Mouse (Mus musculus) limb, embryonic 14.5 days (tissue): Measurements from ENCODE around the gene Foxj2. TPM values are rescaled to one million over a fixed set of nuclear protein-coding genes. Genes with fewer than 3 reads are reported as not detected.

Experiments used
- ATAC-seq: fragments of 200-750 bp; cut with Nextera tagmentation; 2 replicates; pipeline ENCODE4 v1.8.0; 2017; ENCODE audit warnings: low read depth, moderate number of reproducible peaks, moderate TSS enrichment; ENCODE audit not compliant: low FRiP score
- DNase-seq: peaks from one replicate; pipeline ENCODE4 v3.0.0-alpha.2; 2015; ENCODE audit warnings: low spot score
- H3K27ac ChIP-seq: fragments of 300-500 bp; sonication (generic); replicated peaks from 2 replicates; pipeline ENCODE4 v1.5.1; 2014; ENCODE audit warnings: low read depth, mild to moderate bottlenecking, low read length, moderate library complexity, mixed read lengths
- H3K27me3 ChIP-seq: fragments of 300-500 bp; sonication (generic); 2 replicates; pipeline ENCODE4 v1.6.1; 2014; ENCODE audit warnings: low read length, mixed read lengths; ENCODE audit not compliant: control insufficient read depth, insufficient read depth
- H3K36me3 ChIP-seq: fragments of 300-500 bp; sonication (generic); 2 replicates; pipeline ENCODE4 v1.6.1; 2014; ENCODE audit warnings: mild to moderate bottlenecking, low read length, moderate library complexity, mixed read lengths; ENCODE audit not compliant: control insufficient read depth, insufficient read depth
- H3K4me1 ChIP-seq: fragments of 300-500 bp; sonication (generic); 2 replicates; pipeline ENCODE4 v1.6.1; 2014; ENCODE audit warnings: antibody characterized with exemption, low read length, mixed read lengths; ENCODE audit not compliant: control insufficient read depth, insufficient read depth
- H3K4me2 ChIP-seq: fragments of 300-500 bp; sonication (generic); replicated peaks from 2 replicates; pipeline ENCODE4 v1.6.1; 2014; ENCODE audit warnings: low read depth, mild to moderate bottlenecking, low read length, moderate library complexity; ENCODE audit not compliant: severe bottlenecking
- H3K4me3 ChIP-seq: fragments of 300-500 bp; sonication (generic); replicated peaks from 2 replicates; pipeline ENCODE4 v1.5.1; 2014; ENCODE audit warnings: low read length
- H3K9ac ChIP-seq: fragments of 300-500 bp; sonication (generic); 2 replicates; pipeline ENCODE4 v1.6.1; 2014; ENCODE audit warnings: mild to moderate bottlenecking, low read depth, low read length, moderate library complexity; ENCODE audit not compliant: severe bottlenecking
- H3K9me3 ChIP-seq: fragments of 300-500 bp; sonication (generic); 2 replicates; pipeline ENCODE4 v1.6.1; 2016; ENCODE audit warnings: low read length; ENCODE audit not compliant: control insufficient read depth
- POLR2A ChIP-seq: fragments of 200-500 bp; IDR thresholded peaks from 2 replicates; pipeline ENCODE4 v1.8.0; 2012; ENCODE audit warnings: inconsistent platforms, mild to moderate bottlenecking, moderate library complexity, borderline replicate concordance; ENCODE audit not compliant: insufficient read depth, insufficient read length; ENCODE audit errors: extremely low read depth
- WGBS: fragments of 180-500 bp; shearing (Covaris S2); extraction: QIAGEN DNeasy Blood & Tissue Kit; methylation state at CpG from one replicate; pipeline ENCODE4 v1.1.7; 2014; 5-methylcytosine and 5-hydroxymethylcytosine counted together
- polyA plus RNA-seq, 2 experiments: library from polyadenylated mRNA; depleted of rRNA in 1 of 2; stranded (reverse) in 1 of 2; unstranded in 1 of 2; fragments of >200 nt; fragmentation: Nextera tagmentation in 1 of 2; extraction: Ambion mirVana in 1 of 2; gene quantifications; 2 replicates each; pipeline versions ENCODE4 v1.2.1 to v1.2.3; 2012 to 2014

Foxj2 gene
- polyA plus RNA-seq, 2 experiments: 9.3 to 13.4 TPM

GRCm38 (mm10) chr6:122779916-122780315 is 39.8 kb upstream of the Foxj2 start:
- Histone ChIP-seq H3K27ac (no peak overlapping the region), H3K9me3 (no peaks in the 10 kb centered on the region), H3K36me3 (no peaks in the 10 kb centered on the region), H3K4me1 (no peaks in the 10 kb centered on the region), H3K4me2 (no peak overlapping the region), H3K9ac (no peak overlapping the region), H3K4me3 (no peak overlapping the region), H3K27me3 (no peaks in the 10 kb centered on the region)
- ATAC-seq (no peak), DNase-seq (no peak)
- 38% methylated on average over 1 of the region's 1 CpGs for WGBS
- no peak for TF ChIP-seq POLR2A

GRCm38 (mm10) chr6:122781167-122781566 is 38.5 kb upstream of the Foxj2 start:
- ATAC-seq (no peak), DNase-seq (no peak)
- Histone ChIP-seq H3K4me3 (no peak overlapping the region), H3K9ac (no peak overlapping the region), H3K27ac (no peak overlapping the region), H3K36me3 (no peaks in the 10 kb centered on the region), H3K9me3 (no peaks in the 10 kb centered on the region), H3K4me2 (no peak overlapping the region), H3K4me1 (no peaks in the 10 kb centered on the region), H3K27me3 (no peaks in the 10 kb centered on the region)
- 77% methylated on average over 4 of the region's 4 CpGs for WGBS
- TF ChIP-seq POLR2A: no peak

- Histone ChIP-seq H3K36me3 (no peaks in the 10 kb centered on the region), H3K27ac (no peak overlapping the region), H3K4me3 (no peak overlapping the region), H3K4me2 (no peak overlapping the region), H3K9me3 (no peaks in the 10 kb centered on the region), H3K27me3 (no peaks in the 10 kb centered on the region), H3K4me1 (no peaks in the 10 kb centered on the region), H3K9ac (no peak overlapping the region)
- WGBS: 47% methylated on average over 3 of the region's 3 CpGs
- no peak for TF ChIP-seq POLR2A
- DNase-seq (no peak), ATAC-seq (no peak)
Measured at GRCm38 (mm10) chr6:122782164-122782563, 37.5 kb upstream of the Foxj2 start.

- Histone ChIP-seq H3K9ac (no peak overlapping the region), H3K4me3 (no peak overlapping the region), H3K27ac (no peak overlapping the region), H3K4me2 (no peak overlapping the region), H3K4me1 (no peaks in the 10 kb centered on the region), H3K27me3 (no peaks in the 10 kb centered on the region), H3K36me3 (no peaks in the 10 kb centered on the region), H3K9me3 (no peaks in the 10 kb centered on the region)
- WGBS: 95% methylated on average over 3 of the region's 3 CpGs
- no peak for TF ChIP-seq POLR2A
- ATAC-seq (no peak), DNase-seq (no peak)
Measured at GRCm38 (mm10) chr6:122784866-122785265, 34.8 kb upstream of the Foxj2 start.

- ATAC-seq (no peak), DNase-seq (peak; percentile 66)
- Histone ChIP-seq H3K27me3 (no peaks in the 10 kb centered on the region), H3K9me3 (no peaks in the 10 kb centered on the region), H3K4me2 (no peak overlapping the region), H3K4me1 (no peaks in the 10 kb centered on the region), H3K27ac (no peak overlapping the region), H3K36me3 (no peaks in the 10 kb centered on the region), H3K9ac (no peak overlapping the region), H3K4me3 (no peak overlapping the region)
- 26% methylated on average over 5 of the region's 5 CpGs for WGBS
- no peak for TF ChIP-seq POLR2A
Measured at GRCm38 (mm10) chr6:122786275-122786674, 33.4 kb upstream of the Foxj2 start.
